8 mouse cellular contexts compared by ENCODE assay signal in the genomic region with DNA sequence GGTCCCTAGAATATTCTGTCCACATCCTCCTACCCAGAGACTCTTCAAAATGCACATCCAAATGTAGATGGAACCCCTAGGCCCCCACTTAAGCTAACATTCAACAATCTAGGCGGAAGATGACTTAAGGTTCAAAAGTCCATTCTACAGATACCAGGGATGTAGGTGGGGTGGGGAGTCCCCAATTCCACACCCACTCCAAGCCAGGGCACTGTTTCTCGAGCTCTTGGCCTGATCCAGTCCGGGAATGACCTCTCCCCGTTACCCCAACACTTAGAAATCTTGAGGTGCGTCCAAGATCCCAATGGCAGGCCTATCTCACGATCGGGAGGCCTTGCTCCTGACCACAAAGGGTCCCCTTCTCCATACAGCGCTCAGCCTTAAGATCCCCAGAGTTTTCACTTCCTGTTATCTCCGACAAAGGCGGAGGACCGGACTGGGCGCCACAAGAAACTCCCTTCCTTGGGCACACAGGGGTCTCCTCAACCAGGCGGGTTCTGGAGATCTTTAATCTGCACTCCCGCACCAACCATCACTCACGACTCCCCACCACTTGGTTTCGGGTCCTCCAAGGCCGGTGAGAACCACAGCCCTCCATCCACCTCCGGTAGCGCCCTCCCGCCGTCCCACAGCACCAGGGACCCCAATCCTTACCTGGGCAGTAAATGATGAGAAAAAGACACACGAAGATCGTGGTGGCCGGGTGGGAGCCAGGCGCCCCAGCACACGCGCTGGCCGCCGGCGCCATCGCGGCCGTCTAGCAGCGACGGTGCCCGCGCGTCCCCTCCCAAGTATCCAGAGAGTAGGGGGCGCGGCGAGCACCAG. TPM values are rescaled to one million over a fixed set of nuclear protein-coding genes. Genes with fewer than 3 reads are reported as not detected.
DNase-seq lines count a peak whose midpoint lies in the region; ATAC-seq lines count a peak whose summit lies in the region.

No protein-coding gene starts in this region.

- 3% methylated on average over 41 of the region's 41 CpGs for WGBS in lung, embryonic 15.5 days
- 3% methylated on average over 41 of the region's 41 CpGs for WGBS in forebrain, embryonic 14.5 days
- WGBS in liver, embryonic 13.5 days (ENCODE audit: insufficient replicate concordance) = 10% methylated on average over 41 of the region's 41 CpGs
- WGBS in stomach, embryonic 14.5 days = 3% methylated on average over 41 of the region's 41 CpGs

- H3K27ac ChIP-seq in lung, embryonic 15.5 days = peak overlapping the region; percentile 96
- H3K27ac ChIP-seq in forebrain, embryonic 14.5 days (ENCODE audit: low read depth, low read length) = no peak overlapping the region
- H3K27ac ChIP-seq in liver, embryonic 13.5 days = no peak overlapping the region
- H3K27ac ChIP-seq in stomach, embryonic 14.5 days (ENCODE audit: low read length) = peak overlapping the region; percentile 89

- peak; percentile 62 for ATAC-seq in lung, embryonic 15.5 days (ENCODE audit: borderline replicate concordance, extremely low read depth, low FRiP score, low TSS enrichment)
- ATAC-seq in forebrain, embryonic 14.5 days = peak; percentile 40
- peak; percentile 34; the same call in 1 of the 2 replicates for ATAC-seq in liver, embryonic 13.5 days (ENCODE audit: low read depth)
- ATAC-seq in stomach, embryonic 14.5 days (ENCODE audit: insufficient number of reproducible peaks, insufficient read depth, low FRiP score, low read depth) = peak; percentile 26

- H3K36me3 ChIP-seq in lung, embryonic 15.5 days = 0 out of 2 replicates have a peak, but pooled peaks cover 4% of the 10 kb centered on the region
- no peaks in the 10 kb centered on the region for H3K36me3 ChIP-seq in forebrain, embryonic 14.5 days (ENCODE audit: control insufficient read depth, insufficient read depth, low read length)
- no peaks in the 10 kb centered on the region for H3K36me3 ChIP-seq in liver, embryonic 13.5 days
- 0 out of 2 replicates have a peak, but pooled peaks cover 7% of the 10 kb centered on the region for H3K36me3 ChIP-seq in stomach, embryonic 14.5 days (ENCODE audit: control insufficient read depth, insufficient read depth, low read length)

- peak overlapping the region; percentile 56 for H3K4me3 ChIP-seq in lung, embryonic 15.5 days
- peak overlapping the region; percentile 34 for H3K4me3 ChIP-seq in forebrain, embryonic 14.5 days (ENCODE audit: low read depth, low read length)
- peak overlapping the region; percentile 52 for H3K4me3 ChIP-seq in liver, embryonic 13.5 days (replicated peaks)
- H3K4me3 ChIP-seq in stomach, embryonic 14.5 days (ENCODE audit: low read depth, low read length) = peak overlapping the region; percentile 50

- H3K9me3 ChIP-seq in lung, embryonic 15.5 days = no peaks in the 10 kb centered on the region
- no peaks in the 10 kb centered on the region for H3K9me3 ChIP-seq in forebrain, embryonic 14.5 days (replicated peaks; ENCODE audit: control insufficient read depth, low read length)
- no peaks in the 10 kb centered on the region for H3K9me3 ChIP-seq in liver, embryonic 13.5 days (replicated peaks)
- no peaks in the 10 kb centered on the region for H3K9me3 ChIP-seq in stomach, embryonic 14.5 days (ENCODE audit: control insufficient read depth, low read depth, low read length)

- peaks cover 13% of the 10 kb centered on the region; the same call in 1 of the 2 replicates for H3K4me1 ChIP-seq in lung, embryonic 15.5 days
- H3K4me1 ChIP-seq in forebrain, embryonic 14.5 days (ENCODE audit: control insufficient read depth, insufficient read depth, low read length) = peaks cover 8% of the 10 kb centered on the region; the same call in 1 of the 2 replicates
- H3K4me1 ChIP-seq in liver, embryonic 13.5 days (replicated peaks) = peaks cover 8% of the 10 kb centered on the region
- H3K4me1 ChIP-seq in stomach, embryonic 14.5 days (ENCODE audit: control insufficient read depth, insufficient read depth, low read length) = no peaks in the 10 kb centered on the region

- H3K4me2 ChIP-seq in lung, embryonic 15.5 days = peak overlapping the region; percentile 61
- H3K4me2 ChIP-seq in forebrain, embryonic 14.5 days (ENCODE audit: low read length) = peak overlapping the region; percentile 65
- peak overlapping the region; percentile 59 for H3K4me2 ChIP-seq in liver, embryonic 13.5 days
- H3K4me2 ChIP-seq in stomach, embryonic 14.5 days (replicated peaks; ENCODE audit: low read depth, low read length) = peak overlapping the region; percentile 53

- H3K27me3 ChIP-seq in lung, embryonic 15.5 days = peaks cover 21% of the 10 kb centered on the region
- H3K27me3 ChIP-seq in forebrain, embryonic 14.5 days (replicated peaks; ENCODE audit: control insufficient read depth, insufficient read depth, low read length) = peaks cover 8% of the 10 kb centered on the region
- peaks cover 22% of the 10 kb centered on the region for H3K27me3 ChIP-seq in liver, embryonic 13.5 days
- no peaks in the 10 kb centered on the region for H3K27me3 ChIP-seq in stomach, embryonic 14.5 days (ENCODE audit: control insufficient read depth, insufficient read depth, low read length)

- no peak for DNase-seq in lung, adult 18-20 months
- no peak for DNase-seq in forebrain, embryonic 14.5 days (ENCODE audit: low spot score)
- no peak for DNase-seq in liver, embryonic 13.5 days
- DNase-seq in cerebellum, postnatal 10 days = no peak
- no peak for DNase-seq in left cerebral cortex, adult 9 months (ENCODE audit: low spot score in 2 of 2)
- no peak for DNase-seq in frontal cortex, postnatal 14 days (ENCODE audit: low spot score in 2 of 2)

- peak overlapping the region; percentile 55 for H3K9ac ChIP-seq in lung, embryonic 15.5 days
- peak overlapping the region; percentile 44 for H3K9ac ChIP-seq in forebrain, embryonic 14.5 days (ENCODE audit: low read length)
- H3K9ac ChIP-seq in liver, embryonic 13.5 days = peak overlapping the region; percentile 51
- peak overlapping the region; percentile 49 for H3K9ac ChIP-seq in stomach, embryonic 14.5 days (replicated peaks; ENCODE audit: low read depth, low read length)

RNA-seq across cellular contexts. Expression of a gene that starts 0.6 kb away (rescaled TPM):
- polyA plus RNA-seq in lung, embryonic 15.5 days (2015; fragmentation: Nextera tagmentation; extraction: Ambion mirVana) = 80.6 and 89.1 TPM in 2 replicates
- polyA plus RNA-seq in forebrain, embryonic 14.5 days (2014; fragmentation: Nextera tagmentation; extraction: Ambion mirVana) = 16.8 and 19.2 TPM in 2 replicates
- polyA plus RNA-seq in liver, embryonic 13.5 days (2015; fragmentation: Nextera tagmentation; extraction: Ambion mirVana) = 20.9 and 22.3 TPM in 2 replicates
- polyA plus RNA-seq in stomach, embryonic 14.5 days (2014; fragmentation: Nextera tagmentation; extraction: Ambion mirVana) = 70.5 and 79.5 TPM in 2 replicates

RNA-seq across cellular contexts. Expression of a gene that starts 1.0 kb away (rescaled TPM):
- polyA plus RNA-seq in lung, embryonic 15.5 days (2015; fragmentation: Nextera tagmentation; extraction: Ambion mirVana) = 6.3 TPM in 2 replicates
- 0.20 and 0.35 TPM in 2 replicates for polyA plus RNA-seq in forebrain, embryonic 14.5 days (2014; fragmentation: Nextera tagmentation; extraction: Ambion mirVana)
- 2.1 TPM in 2 replicates for polyA plus RNA-seq in liver, embryonic 13.5 days (2015; fragmentation: Nextera tagmentation; extraction: Ambion mirVana)
- 6.4 and 7.1 TPM in 2 replicates for polyA plus RNA-seq in stomach, embryonic 14.5 days (2014; fragmentation: Nextera tagmentation; extraction: Ambion mirVana)

RNA-seq across cellular contexts. Expression of a gene that starts 16.0 kb away (rescaled TPM):
- 25.6 and 27.5 TPM in 2 replicates for polyA plus RNA-seq in lung, embryonic 15.5 days (2015; fragmentation: Nextera tagmentation; extraction: Ambion mirVana)
- 20.3 and 25.0 TPM in 2 replicates for polyA plus RNA-seq in forebrain, embryonic 14.5 days (2014; fragmentation: Nextera tagmentation; extraction: Ambion mirVana)
- polyA plus RNA-seq in liver, embryonic 13.5 days (2015; fragmentation: Nextera tagmentation; extraction: Ambion mirVana) = 9.7 and 10.4 TPM in 2 replicates
- polyA plus RNA-seq in stomach, embryonic 14.5 days (2014; fragmentation: Nextera tagmentation; extraction: Ambion mirVana) = 21.4 and 29.1 TPM in 2 replicates

RNA-seq across cellular contexts. Expression of a gene that starts 28.8 kb away (rescaled TPM):
- polyA plus RNA-seq in lung, embryonic 15.5 days (2015; fragmentation: Nextera tagmentation; extraction: Ambion mirVana) = 0.78 TPM in 1 of 2 replicates, not detected in the other
- polyA plus RNA-seq in forebrain, embryonic 14.5 days (2014; fragmentation: Nextera tagmentation; extraction: Ambion mirVana) = not detected in 2 replicates
- polyA plus RNA-seq in liver, embryonic 13.5 days (2015; fragmentation: Nextera tagmentation; extraction: Ambion mirVana) = 2.0 and 3.7 TPM in 2 replicates
- polyA plus RNA-seq in stomach, embryonic 14.5 days (2014; fragmentation: Nextera tagmentation; extraction: Ambion mirVana) = not detected in 2 replicates

RNA-seq across cellular contexts. Expression of a gene that starts 48.2 kb away (rescaled TPM):
- polyA plus RNA-seq in lung, embryonic 15.5 days (2015; fragmentation: Nextera tagmentation; extraction: Ambion mirVana) = not detected in 2 replicates
- polyA plus RNA-seq in forebrain, embryonic 14.5 days (2014; fragmentation: Nextera tagmentation; extraction: Ambion mirVana) = not detected in 2 replicates
- not detected in 2 replicates for polyA plus RNA-seq in liver, embryonic 13.5 days (2015; fragmentation: Nextera tagmentation; extraction: Ambion mirVana)
- polyA plus RNA-seq in stomach, embryonic 14.5 days (2014; fragmentation: Nextera tagmentation; extraction: Ambion mirVana) = not detected in 2 replicates

Comparison
In these comparisons a context has a peak if more than half of its experiments do, and no peak if none do; other contexts are left out.
1. H3K27ac ChIP-seq: peak in lung, embryonic 15.5 days (single experiment) and stomach, embryonic 14.5 days (single experiment); none in forebrain, embryonic 14.5 days (single experiment) and liver, embryonic 13.5 days (single experiment).
2. Peak in every context shown above with its lines, with median percentiles within 50 percentile points of each other: ATAC-seq, H3K4me2 ChIP-seq, H3K4me3 ChIP-seq and H3K9ac ChIP-seq.